Mouse (Mus musculus) T-helper 1 cell (primary cell): Measurements from ENCODE around the gene Lefty1.
"Not testable (repeated sequence)": the region's sequence is repeated elsewhere in the genome, so short reads cannot be mapped to it uniquely, and the experiment has no call there.

Source experiments
- in situ Hi-C: fragments of 300-600 bp; cut with MboI, MseI; formaldehyde crosslinking; loops from one replicate; pipeline ENCODE4 v1.15.1; 2025; ENCODE audit warnings: high pct_unique_total_duplicates

Lefty1 gene

DNA sequence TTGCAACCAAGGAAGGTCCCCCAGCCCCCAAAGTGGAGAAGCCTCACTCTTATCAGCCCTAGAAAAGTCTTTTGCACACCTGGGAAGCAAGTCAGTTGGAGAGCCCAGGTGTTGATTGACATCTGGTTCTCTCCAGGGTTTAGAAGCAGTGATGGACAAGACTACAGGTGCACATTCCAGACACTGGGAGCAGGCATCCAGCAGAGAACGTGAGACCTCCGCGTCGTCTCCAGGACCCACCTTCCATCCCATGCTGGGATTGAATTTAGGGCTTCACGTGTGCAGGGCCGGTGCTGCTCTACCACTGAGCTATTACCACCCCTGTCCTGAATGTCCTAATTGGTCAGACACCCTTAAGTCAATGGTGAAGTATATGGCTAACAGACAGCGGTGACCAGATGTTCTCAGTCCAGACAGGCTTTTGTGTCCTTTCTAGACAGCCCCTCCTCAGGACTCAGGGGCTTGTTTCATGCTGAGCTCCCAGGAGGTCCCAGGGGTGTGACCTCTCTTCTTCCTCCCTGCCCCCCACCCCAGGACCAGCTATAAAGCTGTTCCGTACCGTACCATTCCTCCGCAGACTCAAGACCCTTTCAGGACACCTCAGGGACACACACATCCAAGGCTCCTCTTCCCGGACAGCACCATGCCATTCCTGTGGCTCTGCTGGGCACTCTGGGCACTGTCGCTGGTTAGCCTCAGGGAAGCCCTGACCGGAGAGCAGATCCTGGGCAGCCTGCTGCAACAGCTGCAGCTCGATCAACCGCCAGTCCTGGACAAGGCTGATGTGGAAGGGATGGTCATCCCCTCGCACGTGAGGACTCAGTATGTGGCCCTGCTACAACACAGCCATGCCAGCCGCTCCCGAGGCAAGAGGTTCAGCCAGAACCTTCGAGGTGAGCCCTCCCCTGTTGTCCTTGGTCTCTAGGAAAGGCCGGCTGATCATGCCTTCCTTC lies at the start of gene Lefty1:
Lefty1 (plus strand) TSS at position 556 of the 953 bp plus-strand sequence.
- in situ Hi-C loops = no loop called here

GRCm38 (mm10) chr1:180888556-180889042 lies 46.2 kb upstream of the Lefty1 start:
- in situ Hi-C loops = no loop called here

- in situ Hi-C loops = no loop called here
Measured at GRCm38 (mm10) chr1:180889172-180889571, 45.6 kb upstream of the Lefty1 start.

- in situ Hi-C loops = no loop called here
Measured at GRCm38 (mm10) chr1:180889841-180890240, 45.0 kb upstream of the Lefty1 start.

DNA sequence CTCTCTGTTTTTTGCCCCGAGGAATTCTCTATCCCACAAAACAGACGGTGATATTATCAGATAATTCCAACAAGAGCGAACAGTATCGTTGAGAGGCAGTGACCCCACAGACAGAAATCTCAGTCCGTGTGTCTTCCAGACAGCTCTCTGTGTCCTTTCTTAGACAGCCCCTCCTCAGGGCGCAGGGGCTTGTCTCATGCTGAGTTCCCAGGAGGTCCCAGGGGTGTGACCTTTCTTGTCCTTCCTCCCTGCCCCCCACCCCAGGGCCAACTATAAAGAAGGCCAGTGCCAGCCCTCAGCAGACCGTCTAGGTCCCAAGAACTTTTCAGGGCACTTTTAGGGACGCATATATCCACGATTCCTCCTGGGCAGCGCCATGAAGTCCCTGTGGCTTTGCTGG lies 42.0 kb upstream of the Lefty1 start, which contains the start of gene Lefty2:
Lefty2 (plus strand) TSS at position 301 of the 400 bp plus-strand sequence.
- in situ Hi-C loops = no loop called here

DNA sequence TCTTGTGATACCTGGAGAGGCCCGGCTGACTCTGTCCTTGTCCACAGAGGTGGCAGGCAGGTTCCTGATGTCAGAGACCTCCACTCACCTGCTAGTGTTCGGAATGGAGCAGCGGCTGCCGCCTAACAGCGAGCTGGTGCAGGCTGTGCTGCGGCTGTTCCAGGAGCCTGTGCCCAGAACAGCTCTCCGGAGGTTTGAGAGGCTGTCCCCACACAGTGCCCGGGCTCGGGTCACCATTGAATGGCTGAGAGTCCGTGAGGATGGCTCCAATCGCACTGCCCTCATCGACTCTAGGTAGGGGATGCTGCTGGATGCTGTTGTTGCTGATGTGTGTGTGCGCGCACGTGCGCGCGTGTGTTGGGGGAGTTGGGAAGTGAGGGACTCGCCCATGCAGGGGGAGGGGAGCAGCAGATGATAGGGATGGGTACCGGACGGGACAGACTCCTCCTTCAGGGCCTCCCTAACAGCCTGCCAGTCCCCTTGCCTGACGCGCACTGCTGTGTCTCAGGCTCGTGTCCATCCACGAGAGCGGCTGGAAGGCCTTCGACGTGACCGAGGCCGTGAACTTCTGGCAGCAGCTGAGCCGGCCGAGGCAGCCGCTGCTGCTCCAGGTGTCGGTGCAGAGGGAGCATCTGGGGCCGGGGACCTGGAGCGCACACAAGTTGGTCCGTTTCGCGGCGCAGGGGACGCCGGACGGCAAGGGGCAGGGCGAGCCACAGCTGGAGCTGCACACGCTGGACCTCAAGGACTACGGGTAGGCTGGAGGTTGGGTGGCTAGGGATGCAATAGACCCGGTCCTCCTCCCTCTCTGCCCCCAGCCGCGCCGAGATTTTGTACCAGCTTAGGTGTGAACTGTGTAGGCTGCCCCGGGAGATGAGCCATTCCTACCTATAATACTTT lies 40.5 kb upstream of the Lefty1 start:
- in situ Hi-C loops = not testable (repeated sequence)

DNA sequence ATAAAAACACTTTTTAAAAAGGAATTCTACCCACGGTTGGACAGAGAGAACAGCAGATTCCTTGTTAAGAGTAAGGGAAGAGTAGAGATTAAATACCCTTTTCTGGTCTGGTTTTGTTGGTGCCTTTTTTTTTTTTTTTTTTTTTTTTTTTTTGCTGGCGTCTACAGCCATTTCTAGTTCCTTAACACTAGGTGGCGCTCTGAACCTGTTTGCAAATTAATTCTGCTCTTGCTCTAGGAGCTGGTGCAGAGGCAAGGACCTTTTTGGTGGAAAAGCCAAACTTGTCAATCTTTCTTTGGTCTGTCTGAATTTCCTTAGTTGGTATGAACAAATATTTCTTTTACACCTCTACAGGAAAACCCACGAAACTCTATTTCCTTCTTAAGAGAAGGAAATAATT lies 33.7 kb upstream of the Lefty1 start:
- in situ Hi-C loops = loop anchor here (5.0 kb wide), 1 partner anchor 41 kb away; the partner anchor contains the start of gene Tmem63a

DNA sequence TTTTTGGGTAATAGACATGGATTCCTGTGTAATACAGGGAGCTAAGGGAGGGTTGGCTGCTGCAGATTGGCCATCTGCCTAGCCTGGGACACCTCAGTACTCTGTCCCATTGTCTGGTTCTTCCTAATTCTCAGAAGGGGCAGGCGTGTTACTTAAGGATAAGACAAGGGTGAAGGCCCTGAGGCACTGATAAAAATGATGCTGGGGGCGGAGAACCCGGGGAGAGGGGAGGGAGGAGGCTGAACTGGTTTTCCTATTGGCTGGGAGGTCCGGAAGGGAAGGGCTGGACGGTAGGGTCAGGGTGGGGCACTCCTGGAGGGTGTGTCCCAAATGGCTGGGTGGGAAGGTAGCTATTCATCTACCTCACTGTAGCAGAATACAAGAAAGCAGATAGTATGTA lies 31.9 kb upstream of the Lefty1 start:
- in situ Hi-C loops = loop anchor here (5.0 kb wide), 1 partner anchor 39 kb away; the partner anchor contains the start of gene Tmem63a

DNA sequence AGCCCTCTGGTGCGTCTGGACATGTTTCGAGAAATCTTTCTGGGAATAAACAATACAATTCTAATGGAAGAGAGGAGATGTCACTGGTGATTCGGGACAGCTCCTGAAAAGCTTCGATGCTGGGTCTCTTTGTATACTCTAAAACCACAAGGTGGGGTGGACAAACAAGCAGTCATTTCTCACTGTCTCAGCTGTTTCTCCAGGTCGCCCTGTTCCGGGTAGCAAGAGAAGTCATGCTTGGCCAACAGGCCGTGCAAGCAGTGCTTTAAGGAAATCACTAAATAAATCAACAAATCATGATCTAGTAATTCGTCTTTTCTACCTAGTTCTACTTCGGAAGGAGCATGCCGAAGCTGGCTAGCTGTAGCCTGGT lies 31.2 kb upstream of the Lefty1 start:
- in situ Hi-C loops = loop anchor here (5.0 kb wide), 1 partner anchor 39 kb away; the partner anchor contains the start of gene Tmem63a

DNA sequence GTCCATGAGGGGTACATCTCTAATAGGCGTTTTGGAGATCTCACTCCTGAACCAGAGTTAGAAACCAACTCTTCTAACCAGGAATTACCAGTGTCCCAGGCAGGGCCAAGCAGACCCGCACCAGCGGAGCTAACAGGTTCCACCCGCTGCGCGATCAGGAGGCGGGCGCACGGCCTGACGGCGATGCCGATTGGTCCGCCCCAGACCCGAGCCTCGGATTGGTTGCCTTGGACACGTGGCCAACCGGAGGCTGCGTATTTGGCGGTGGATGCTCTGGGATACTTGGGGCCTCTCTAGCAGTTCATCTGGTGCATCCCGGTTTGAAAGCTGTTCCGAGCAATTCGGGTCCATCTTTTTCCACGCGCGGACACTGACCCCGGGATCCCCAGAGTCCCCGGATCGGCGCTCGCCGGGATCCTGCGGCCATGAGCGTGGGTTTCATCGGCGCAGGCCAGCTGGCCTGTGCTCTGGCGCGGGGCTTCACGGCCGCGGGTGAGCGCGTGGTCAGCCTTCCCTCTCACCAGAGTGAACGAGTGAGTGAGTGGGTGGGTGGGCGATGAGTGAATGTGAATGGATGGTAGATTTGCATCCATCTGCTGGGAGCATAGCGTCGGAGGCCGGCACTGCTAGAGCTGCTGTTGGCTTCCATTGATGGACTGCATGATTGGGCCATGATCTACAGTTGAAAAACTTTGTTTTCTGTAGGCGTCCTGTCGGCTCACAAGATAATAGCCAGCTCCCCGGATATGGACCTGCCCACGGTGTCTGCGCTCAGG lies 30.6 kb upstream of the Lefty1 start, which contains the start of gene Pycr2:
Pycr2 (plus strand) TSS at position 255 of the 776 bp plus-strand sequence.
- in situ Hi-C loops = loop anchor here (5.0 kb wide), 1 partner anchor 38 kb away; the partner anchor contains the start of gene Tmem63a

- in situ Hi-C loops = loop anchor here (5.0 kb wide), 1 partner anchor 38 kb away; the partner anchor contains the start of gene Tmem63a
Measured at GRCm38 (mm10) chr1:180904815-180905080, 30.1 kb upstream of the Lefty1 start.

GRCm38 (mm10) chr1:180905307-180905706 lies 29.5 kb upstream of the Lefty1 start:
- in situ Hi-C loops = no loop called here

DNA sequence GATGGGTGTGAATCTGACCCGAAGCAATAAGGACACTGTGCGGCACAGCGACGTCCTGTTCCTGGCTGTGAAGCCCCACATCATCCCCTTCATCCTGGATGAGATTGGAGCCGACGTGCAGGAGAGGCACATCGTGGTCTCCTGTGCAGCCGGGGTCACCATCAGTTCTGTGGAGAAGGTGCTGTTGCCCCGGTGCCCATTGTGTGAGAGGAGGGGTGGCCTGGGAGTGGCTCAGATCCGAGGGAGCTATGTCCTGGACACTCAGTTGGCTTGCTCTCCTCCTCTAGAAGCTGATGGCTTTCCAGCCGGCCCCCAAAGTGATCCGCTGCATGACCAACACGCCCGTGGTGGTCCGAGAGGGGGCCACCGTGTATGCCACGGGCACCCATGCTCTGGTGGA lies 28.9 kb upstream of the Lefty1 start:
- in situ Hi-C loops = no loop called here

- in situ Hi-C loops = no loop called here
Measured at GRCm38 (mm10) chr1:180906461-180907147, 28.2 kb upstream of the Lefty1 start.

GRCm38 (mm10) chr1:180911138-180911537 lies 23.7 kb upstream of the Lefty1 start:
- in situ Hi-C loops = no loop called here

DNA sequence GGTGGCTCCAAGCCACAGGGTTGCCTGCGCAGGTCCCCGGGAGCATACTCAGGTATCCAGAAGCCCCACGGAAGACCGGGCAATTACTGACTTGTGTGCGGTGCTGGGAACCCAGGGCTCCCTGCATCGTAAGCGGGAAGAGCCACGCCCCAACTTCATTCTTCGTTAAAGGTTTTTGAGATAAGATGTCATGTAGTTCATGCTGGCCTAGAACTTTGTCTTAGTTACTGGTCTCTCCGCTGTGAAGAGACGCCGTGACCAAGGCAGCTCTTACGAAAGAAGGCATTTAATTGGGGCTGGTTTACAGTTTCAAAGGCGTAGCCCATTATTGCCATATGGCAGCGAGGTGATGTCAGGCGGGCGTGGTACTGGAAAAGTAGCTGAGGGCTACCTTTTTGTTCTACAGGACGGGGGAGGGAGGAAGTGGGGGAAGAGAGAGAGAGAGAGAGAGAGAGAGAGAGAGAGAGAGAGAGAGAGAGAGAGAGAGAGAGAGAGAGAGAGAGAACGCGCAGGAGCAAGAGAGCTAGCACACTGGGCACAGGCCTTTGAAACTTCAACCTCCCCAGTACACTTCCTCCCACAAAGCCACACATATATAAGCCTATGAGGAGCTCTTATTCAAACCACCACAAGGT lies 23.1 kb upstream of the Lefty1 start:
- in situ Hi-C loops = no loop called here

DNA sequence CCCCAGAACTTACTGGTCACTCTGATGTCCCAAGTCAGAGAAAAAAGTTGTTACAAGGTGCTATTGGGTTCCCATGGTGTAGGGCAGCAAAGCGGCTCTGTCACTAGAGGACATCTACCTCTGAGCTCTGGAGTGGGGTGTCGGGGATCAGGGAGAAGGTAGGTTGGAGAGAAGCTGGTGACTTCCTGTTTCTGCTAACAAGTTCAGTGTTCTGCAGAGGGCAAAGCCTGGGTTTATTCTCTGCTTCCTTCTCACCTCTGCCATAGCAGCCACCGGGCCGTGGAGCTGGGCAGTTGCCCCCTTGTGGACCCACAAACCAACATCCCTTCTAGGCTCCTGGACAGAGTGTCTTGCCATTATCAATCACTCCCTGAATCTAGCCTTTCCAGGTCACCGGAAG lies 22.0 kb upstream of the Lefty1 start:
- in situ Hi-C loops = no loop called here

- in situ Hi-C loops = no loop called here
Measured at GRCm38 (mm10) chr1:180913797-180914196, 21.0 kb upstream of the Lefty1 start.

GRCm38 (mm10) chr1:180916425-180916824 lies 18.4 kb upstream of the Lefty1 start:
- in situ Hi-C loops = no loop called here

DNA sequence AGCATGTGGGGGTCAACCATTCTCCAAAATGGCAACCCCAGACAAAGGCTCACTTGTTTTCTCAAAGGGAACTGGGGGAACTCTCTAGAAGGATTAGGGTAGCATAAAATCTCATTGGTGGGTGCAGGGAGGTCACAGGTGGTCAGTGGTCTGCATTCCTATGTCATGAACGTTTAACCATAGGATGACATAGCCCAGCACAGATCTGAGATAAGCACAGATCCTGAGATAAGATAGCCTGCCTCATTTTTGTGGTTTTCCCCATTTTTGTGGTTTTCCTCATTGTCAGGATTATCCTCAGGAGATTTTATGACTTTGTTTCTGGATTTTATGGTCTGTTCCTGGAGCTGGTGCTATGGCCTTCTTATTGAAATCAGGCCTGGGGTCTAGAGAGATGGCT lies 17.8 kb upstream of the Lefty1 start:
- in situ Hi-C loops = no loop called here
